Mouse (Mus musculus) myocyte (in vitro differentiated cells): ENCODE data around the gene Sphk2. TPM values are rescaled to one million over a fixed set of nuclear protein-coding genes. Genes with fewer than 3 reads are reported as not detected.

Experiments
- H3K27me3 ChIP-seq: one replicate; pipeline ENCODE4 v1.6.1; 2011; ENCODE audit not compliant: control insufficient read depth, insufficient read depth, insufficient read length
- H3K36me3 ChIP-seq: one replicate; pipeline ENCODE4 v1.6.1; 2011; ENCODE audit not compliant: control insufficient read depth, insufficient read depth
- H3K4me2 ChIP-seq: one replicate; pipeline ENCODE4 v1.6.1; 2011; ENCODE audit warnings: low read depth, control low read depth
- H3K4me3 ChIP-seq: one replicate; pipeline ENCODE4 v1.5.1; 2011; ENCODE audit warnings: mild to moderate bottlenecking, control low read depth, moderate library complexity
- H3K79me2 ChIP-seq: one replicate; pipeline ENCODE4 v1.6.1; 2011; ENCODE audit not compliant: control insufficient read depth, insufficient read depth
- H3ac ChIP-seq: one replicate; pipeline ENCODE4 v1.6.1; 2011; ENCODE audit not compliant: control insufficient read depth, insufficient read length
- CEBPB ChIP-seq: IDR thresholded peaks from 2 replicates; pipeline ENCODE4 v1.6.1; 2011; ENCODE audit warnings: mild to moderate bottlenecking, moderate library complexity; ENCODE audit not compliant: poor library complexity, insufficient read depth, severe bottlenecking
- E2F4 ChIP-seq: IDR thresholded peaks from one replicate; pipeline ENCODE4 v1.6.1; 2011; ENCODE audit warnings: mild to moderate bottlenecking, control low read depth, moderate library complexity; ENCODE audit not compliant: insufficient read depth
- MAX ChIP-seq: IDR thresholded peaks from one replicate; pipeline ENCODE4 v1.6.1; 2011; ENCODE audit warnings: low read depth, mild to moderate bottlenecking, control low read depth
- MYOD1 ChIP-seq, 3 experiments: IDR thresholded peaks; one replicate each; pipeline ENCODE4 v1.6.1; 2011; ENCODE audit warnings: control low read depth in 2 of 3, low read depth in 2 of 3, mild to moderate bottlenecking in 2 of 3, moderate library complexity in 1 of 3; ENCODE audit not compliant: insufficient read length in 2 of 3, control insufficient read depth in 1 of 3
- MYOG ChIP-seq, 3 experiments: IDR thresholded peaks; one replicate each; pipeline ENCODE4 v1.6.1; 2011; ENCODE audit warnings: control low read depth in 2 of 3, low read depth in 2 of 3, mild to moderate bottlenecking in 2 of 3; ENCODE audit not compliant: insufficient read length in 2 of 3, control insufficient read depth in 1 of 3, insufficient read depth in 1 of 3
- POLR2A ChIP-seq: IDR thresholded peaks from one replicate; pipeline ENCODE4 v1.6.1; 2011; ENCODE audit warnings: low read depth, mild to moderate bottlenecking, control low read depth, moderate library complexity; ENCODE audit not compliant: insufficient read length
- POLR2AphosphoS2 ChIP-seq: IDR thresholded peaks from one replicate; pipeline ENCODE4 v1.6.1; 2011; ENCODE audit warnings: low read depth, control low read depth; ENCODE audit not compliant: insufficient read length
- REST ChIP-seq: IDR thresholded peaks from one replicate; pipeline ENCODE4 v1.6.1; 2011; ENCODE audit warnings: mild to moderate bottlenecking, control low read depth, moderate library complexity; ENCODE audit not compliant: insufficient read depth, insufficient read length
- SRF ChIP-seq: IDR thresholded peaks from one replicate; pipeline ENCODE4 v1.6.1; 2011; ENCODE audit warnings: low read depth; ENCODE audit not compliant: control insufficient read depth, insufficient read length
- TCF12 ChIP-seq: IDR thresholded peaks from one replicate; pipeline ENCODE4 v1.6.1; 2011; ENCODE audit warnings: mild to moderate bottlenecking, control low read depth; ENCODE audit not compliant: poor library complexity, insufficient read depth, severe bottlenecking
- TCF3 ChIP-seq: IDR thresholded peaks from one replicate; pipeline ENCODE4 v1.6.1; 2011; ENCODE audit warnings: low read depth, control low read depth; ENCODE audit not compliant: insufficient read length
- USF1 ChIP-seq: IDR thresholded peaks from one replicate; pipeline ENCODE4 v1.6.1; 2011; ENCODE audit warnings: low read depth, mild to moderate bottlenecking, control low read depth, moderate library complexity
- polyA plus RNA-seq: library from polyadenylated mRNA; unstranded; fragments of >200 nt; fragmentation: generic; extraction: Trizol; gene quantifications from one replicate; pipeline ENCODE4 v1.2.1, GENCODE M21; 2012; ENCODE audit warnings: missing spikeins

Sphk2 gene
- polyA plus RNA-seq, 1 experiment = 22.8 TPM

DNA sequence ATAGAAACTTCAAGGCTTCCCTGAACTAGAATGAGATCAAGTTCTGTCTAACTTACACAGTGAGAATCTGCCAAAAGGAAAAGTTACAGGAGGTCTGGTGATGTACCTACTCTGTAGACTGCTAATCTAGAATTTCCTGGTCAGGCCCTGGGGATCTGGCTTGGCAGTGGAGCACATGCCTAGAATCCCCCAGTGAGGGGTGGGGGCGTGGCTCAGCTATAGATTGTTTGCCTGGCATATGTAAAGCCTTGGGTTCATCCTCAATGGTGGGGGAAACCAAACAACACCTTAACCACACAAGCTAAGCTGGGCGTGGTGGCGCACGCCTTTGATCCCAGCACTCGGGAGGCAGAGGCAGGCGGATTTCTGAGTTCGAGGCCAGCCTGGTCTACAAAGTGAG is 19.9 kb downstream of the Sphk2 start:
- Histone ChIP-seq H3K79me2 (no peaks in the 10 kb centered on the region), H3ac (no peak overlapping the region), H3K36me3 (no peaks in the 10 kb centered on the region), H3K27me3 (peaks cover 16% of the 10 kb centered on the region), H3K4me3 (no peak overlapping the region), H3K4me2 (no peak overlapping the region)
- TF ChIP-seq E2F4 = no peak
- no peak for TF ChIP-seq REST
- TF ChIP-seq MAX = no peak
- no peak for TF ChIP-seq POLR2AphosphoS2
- no peak for TF ChIP-seq MYOD1 (IDR thresholded peaks at IDR 0.05; ENCODE audit: control insufficient read depth in 1 of 3, insufficient read length in 2 of 3, low read depth in 2 of 3)
- TF ChIP-seq POLR2A = no peak
- TF ChIP-seq TCF12 = no peak
- TF ChIP-seq MYOG (IDR thresholded peaks at IDR 0.05; ENCODE audit: control insufficient read depth in 1 of 3, insufficient read depth in 1 of 3, insufficient read length in 2 of 3, low read depth in 2 of 3) = no peak
- no peak for TF ChIP-seq USF1
- TF ChIP-seq SRF = no peak
- no peak for TF ChIP-seq TCF3
- TF ChIP-seq CEBPB = no peak

GRCm38 (mm10) chr7:45695098-45695497 is 22.7 kb downstream of the Sphk2 start:
- TF ChIP-seq E2F4 (no peak), CEBPB (no peak), POLR2AphosphoS2 (no peak), REST (no peak), MAX (no peak), POLR2A (no peak), SRF (no peak), USF1 (no peak), TCF12 (no peak), MYOG (IDR thresholded peaks at IDR 0.05; ENCODE audit: control insufficient read depth in 1 of 3, insufficient read depth in 1 of 3, insufficient read length in 2 of 3, low read depth in 2 of 3) (no peak)
- H3K4me3 ChIP-seq = no peak overlapping the region

GRCm38 (mm10) chr7:45693921-45694591 is 23.7 kb downstream of the Sphk2 start, which contains the start of gene Sec1:
Sec1 (minus strand) TSS chr7:45694402.
- Histone ChIP-seq H3K79me2 (no peaks in the 10 kb centered on the region), H3ac (no peak within 1 kb of the TSS), H3K36me3 (no peaks in the 10 kb centered on the region), H3K4me3 (no peak within 1 kb of the TSS), H3K4me2 (no peak within 1 kb of the TSS), H3K27me3 (no peaks in the 10 kb centered on the region)
- no peak for TF ChIP-seq POLR2A
- no peak for TF ChIP-seq SRF

More at GRCm38 (mm10) chr7:45695098-45695497, 22.7 kb downstream of the Sphk2 start:
- H3K4me2 ChIP-seq = no peak overlapping the region
- H3ac ChIP-seq = no peak overlapping the region
- peaks cover 10% of the 10 kb centered on the region for H3K27me3 ChIP-seq
- H3K79me2 ChIP-seq = no peaks in the 10 kb centered on the region
- H3K36me3 ChIP-seq = no peaks in the 10 kb centered on the region

DNA sequence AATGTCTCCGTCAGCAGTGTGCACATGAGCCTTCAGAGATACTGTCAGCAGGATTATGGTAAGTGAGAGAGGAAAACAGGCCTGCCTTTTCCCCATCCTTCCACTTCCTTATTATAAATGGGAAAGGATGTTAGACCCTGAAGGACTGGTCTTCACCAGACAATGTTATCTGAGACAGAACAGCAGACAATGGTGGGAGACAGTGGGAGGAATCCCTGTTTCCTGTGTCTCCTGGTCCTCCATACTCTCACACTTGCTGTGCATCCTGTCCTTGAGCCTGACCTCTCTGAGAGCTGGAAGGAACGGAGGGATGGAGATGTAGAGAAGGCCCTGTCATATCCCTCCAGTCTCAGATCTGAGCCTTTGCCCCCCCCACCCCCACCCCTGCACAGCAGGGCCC is 25.4 kb downstream of the Sphk2 start:
- Histone ChIP-seq H3ac (no peak overlapping the region), H3K4me3 (no peak overlapping the region), H3K27me3 (no peaks in the 10 kb centered on the region), H3K36me3 (no peaks in the 10 kb centered on the region), H3K4me2 (no peak overlapping the region), H3K79me2 (no peaks in the 10 kb centered on the region)
- TF ChIP-seq SRF = no peak
- no peak for TF ChIP-seq E2F4
- TF ChIP-seq TCF12 = no peak
- TF ChIP-seq POLR2AphosphoS2 = no peak
- no peak for TF ChIP-seq MYOD1 (IDR thresholded peaks at IDR 0.05; ENCODE audit: control insufficient read depth in 1 of 3, insufficient read length in 2 of 3, low read depth in 2 of 3)
- no peak for TF ChIP-seq POLR2A
- TF ChIP-seq TCF3 = no peak
- TF ChIP-seq MAX = no peak
- TF ChIP-seq REST = no peak
- TF ChIP-seq CEBPB = no peak
- TF ChIP-seq USF1 = no peak
- no peak for TF ChIP-seq MYOG (IDR thresholded peaks at IDR 0.05; ENCODE audit: control insufficient read depth in 1 of 3, insufficient read depth in 1 of 3, insufficient read length in 2 of 3, low read depth in 2 of 3)

GRCm38 (mm10) chr7:45689800-45690199 is 28.0 kb downstream of the Sphk2 start:
- H3K4me3 ChIP-seq = no peak overlapping the region
- H3K27me3 ChIP-seq = no peaks in the 10 kb centered on the region
- no peak overlapping the region for H3ac ChIP-seq
- no peaks in the 10 kb centered on the region for H3K36me3 ChIP-seq
- no peak overlapping the region for H3K4me2 ChIP-seq
- TF ChIP-seq TCF12 (no peak), TCF3 (no peak), POLR2AphosphoS2 (no peak), CEBPB (no peak), E2F4 (no peak), POLR2A (no peak), SRF (no peak), MYOD1 (IDR thresholded peaks at IDR 0.05; ENCODE audit: control insufficient read depth in 1 of 3, insufficient read length in 2 of 3, low read depth in 2 of 3) (no peak), MAX (no peak), USF1 (no peak), MYOG (IDR thresholded peaks at IDR 0.05; ENCODE audit: control insufficient read depth in 1 of 3, insufficient read depth in 1 of 3, insufficient read length in 2 of 3, low read depth in 2 of 3) (no peak), REST (no peak)
- H3K79me2 ChIP-seq = no peaks in the 10 kb centered on the region
